In genomic region chrX:162085897-162086200, GRCm38 (mm10) we compare ENCODE assay signal across 9 mouse cellular contexts.
A peak's percentile ranks its signal among the peaks of the same experiment; 100 is the strongest.
DNase-seq lines count a peak whose midpoint lies in the region.
"Had no signal": no experiment of that assay in that cellular context is flagged by ENCODE, and none has a peak within 500 bp of the region (broad histone marks: within the 10 kb centered on the region; RNA-seq: fewer than 3 reads in every experiment).

No protein-coding gene starts in this region.

- peak; percentile 23 to 30 for DNase-seq in cerebellum, postnatal 14 days
- DNase-seq in cerebellum, adult 11 months = no peak
- peak; percentile 5 for DNase-seq in layer of hippocampus, adult 11-12 months (ENCODE audit: low spot score)
- DNase-seq in layer of hippocampus, adult 9-11 months = no peak
- peak; percentile 62 for DNase-seq in brain, adult 2 months (ENCODE audit: low read depth, low spot score)
- peak; percentile 30 for DNase-seq in kidney, postnatal 14 days
- DNase-seq in spleen, postnatal 36 days (ENCODE audit: low spot score in 2 of 2) = no peak
- no peak for DNase-seq in adipocyte (ENCODE audit: low spot score)
- DNase-seq: B cell, adult 2 months had no signal

Comparison
In these comparisons a context has a peak if more than half of its experiments do, and no peak if none do; other contexts are left out.
1. DNase-seq: peak in cerebellum, postnatal 14 days (2 of 2), layer of hippocampus, adult 11-12 months (single experiment), brain, adult 2 months (single experiment) and kidney, postnatal 14 days (single experiment); none in cerebellum, adult 11 months (single experiment), layer of hippocampus, adult 9-11 months (single experiment), spleen, postnatal 36 days (0 of 2) and adipocyte (single experiment).